Mouse (Mus musculus) embryo, embryonic 9.5 days (tissue): ENCODE results near the gene Ddx41.
A peak's percentile ranks its signal among the peaks of the same experiment; 100 is the strongest.

ENCODE experiments used
- DNase-seq: peaks from one replicate; pipeline ENCODE4 v3.0.0-alpha.2; 2017; ENCODE audit errors: extremely low spot score

Ddx41 gene

GRCm38 (mm10) chr13:55542891-55543290, 6.4 kb upstream of the Ddx41 start:
- no peak for DNase-seq

GRCm38 (mm10) chr13:55540933-55541332, 4.5 kb upstream of the Ddx41 start:
- no peak for DNase-seq

- no peak for DNase-seq
Observed at GRCm38 (mm10) chr13:55535796-55536193, 663 bp downstream of the Ddx41 start.

- DNase-seq: no peak
Observed at GRCm38 (mm10) chr13:55535191-55535590, 1.3 kb downstream of the Ddx41 start.

GRCm38 (mm10) chr13:55529198-55529915, 7.1 kb downstream of the Ddx41 start, which contains the start of gene Dok3:
Gene Dok3, minus strand, starts transcription at chr13:55529296.
- no peak for DNase-seq

- no peak for DNase-seq
Observed at GRCm38 (mm10) chr13:55527834-55528772, 8.4 kb downstream of the Ddx41 start.

GRCm38 (mm10) chr13:55527212-55527611, 9.2 kb downstream of the Ddx41 start:
- no peak for DNase-seq

GRCm38 (mm10) chr13:55525733-55526553, 10.5 kb downstream of the Ddx41 start:
- DNase-seq: no peak

GRCm38 (mm10) chr13:55523951-55524600, 12.4 kb downstream of the Ddx41 start:
- no peak for DNase-seq

GRCm38 (mm10) chr13:55523278-55523677, 13.2 kb downstream of the Ddx41 start:
- peak; percentile 48 for DNase-seq

- DNase-seq: no peak
Observed at GRCm38 (mm10) chr13:55522730-55523129, 13.7 kb downstream of the Ddx41 start.

- no peak for DNase-seq
Observed at GRCm38 (mm10) chr13:55519606-55520005, 16.9 kb downstream of the Ddx41 start.

- DNase-seq: peak; percentile 85
Observed at GRCm38 (mm10) chr13:55516955-55517354, 19.5 kb downstream of the Ddx41 start.

- DNase-seq: no peak
Observed at GRCm38 (mm10) chr13:55513828-55514227, 22.6 kb downstream of the Ddx41 start.

GRCm38 (mm10) chr13:55513111-55513748, 23.2 kb downstream of the Ddx41 start, which contains the start of gene Pdlim7:
Gene Pdlim7, minus strand, starts transcription at chr13:55513676.
- DNase-seq: peak; percentile 96

GRCm38 (mm10) chr13:55512379-55513031, 24.0 kb downstream of the Ddx41 start:
- DNase-seq: peak; percentile 81

GRCm38 (mm10) chr13:55511492-55511861, 25.0 kb downstream of the Ddx41 start:
- DNase-seq: peak; percentile 54

- DNase-seq: peak; percentile 78
Observed at GRCm38 (mm10) chr13:55510668-55511491, 25.6 kb downstream of the Ddx41 start.

- DNase-seq: no peak
Observed at GRCm38 (mm10) chr13:55510332-55510667, 26.2 kb downstream of the Ddx41 start.
